Mouse (Mus musculus): ENCODE results near the gene Rer1. TPM values are rescaled to one million over a fixed set of nuclear protein-coding genes. Genes with fewer than 3 reads are reported as not detected.

The Rer1 gene
- 312 TPM for polyA plus RNA-seq (2014; fragmentation: Illumina TruSeq; extraction: RNeasy Lipid Tissue Mini Kit (QIAGEN cat#74804); ENCODE audit: low read depth, low replicate concordance)

GRCm38 (mm10) chr4:155086108-155087024, at the start of gene Rer1, which contains the start of gene Morn1:
Rer1 (minus strand) TSS chr4:155086382.
Morn1 (plus strand) TSS chr4:155086577.

GRCm38 (mm10) chr4:155066834-155067522, 19.2 kb downstream of the Rer1 start, which contains the start of gene Pex10:
Pex10 (plus strand) TSS chr4:155067016.

GRCm38 (mm10) chr4:155056724-155057123, 29.5 kb downstream of the Rer1 start, which contains the start of gene Plch2:
Plch2 (minus strand) TSS chr4:155056784.

Other genes starting within 250 kb of the Rer1 start
- gene Ttc34, start 248.9 kb downstream of the Rer1 start, polyA plus RNA-seq (2014; fragmentation: Illumina TruSeq; extraction: RNeasy Lipid Tissue Mini Kit (QIAGEN cat#74804); ENCODE audit: low read depth, low replicate concordance): not detected
- not detected for gene Mmel1, start 216.8 kb downstream of the Rer1 start, polyA plus RNA-seq (2014; fragmentation: Illumina TruSeq; extraction: RNeasy Lipid Tissue Mini Kit (QIAGEN cat#74804); ENCODE audit: low read depth, low replicate concordance)
- 1.5 TPM for gene Fam213b, start 187.2 kb downstream of the Rer1 start, polyA plus RNA-seq (2014; fragmentation: Illumina TruSeq; extraction: RNeasy Lipid Tissue Mini Kit (QIAGEN cat#74804); ENCODE audit: low read depth, low replicate concordance)
- not detected for gene Tnfrsf14, start 157.8 kb downstream of the Rer1 start, polyA plus RNA-seq (2014; fragmentation: Illumina TruSeq; extraction: RNeasy Lipid Tissue Mini Kit (QIAGEN cat#74804); ENCODE audit: low read depth, low replicate concordance)
- gene Hes5, start 125.5 kb downstream of the Rer1 start, polyA plus RNA-seq (2014; fragmentation: Illumina TruSeq; extraction: RNeasy Lipid Tissue Mini Kit (QIAGEN cat#74804); ENCODE audit: low read depth, low replicate concordance): not detected
- gene Pank4, start 122.3 kb downstream of the Rer1 start, polyA plus RNA-seq (2014; fragmentation: Illumina TruSeq; extraction: RNeasy Lipid Tissue Mini Kit (QIAGEN cat#74804); ENCODE audit: low read depth, low replicate concordance): 3.4 TPM
- gene Plch2, start 29.6 kb downstream of the Rer1 start, polyA plus RNA-seq (2014; fragmentation: Illumina TruSeq; extraction: RNeasy Lipid Tissue Mini Kit (QIAGEN cat#74804); ENCODE audit: low read depth, low replicate concordance): not detected
- 3.3 TPM for gene Pex10, start 19.4 kb downstream of the Rer1 start, polyA plus RNA-seq (2014; fragmentation: Illumina TruSeq; extraction: RNeasy Lipid Tissue Mini Kit (QIAGEN cat#74804); ENCODE audit: low read depth, low replicate concordance)
- 0.85 TPM for gene Morn1, start 195 bp upstream of the Rer1 start, polyA plus RNA-seq (2014; fragmentation: Illumina TruSeq; extraction: RNeasy Lipid Tissue Mini Kit (QIAGEN cat#74804); ENCODE audit: low read depth, low replicate concordance)
- gene Ski, start 136.2 kb upstream of the Rer1 start, polyA plus RNA-seq (2014; fragmentation: Illumina TruSeq; extraction: RNeasy Lipid Tissue Mini Kit (QIAGEN cat#74804); ENCODE audit: low read depth, low replicate concordance): 44.5 TPM
- gene Faap20, start 163.4 kb upstream of the Rer1 start, polyA plus RNA-seq (2014; fragmentation: Illumina TruSeq; extraction: RNeasy Lipid Tissue Mini Kit (QIAGEN cat#74804); ENCODE audit: low read depth, low replicate concordance): 0.49 TPM

Data from kidney, adult 10 weeks (tissue).